Mouse (Mus musculus) ES-E14 (cell line): ENCODE data around the gene Scn4a. TPM values are rescaled to one million over a fixed set of nuclear protein-coding genes. Genes with fewer than 3 reads are reported as not detected.

Experiments used
- DNase-seq: peaks from one replicate; pipeline ENCODE4 v3.0.0-alpha.2; 2013; ENCODE audit warnings: low read depth, low spot score
- H3K27ac ChIP-seq: 2 replicates; pipeline ENCODE4 v1.5.1; 2012; ENCODE audit warnings: low read depth, mild to moderate bottlenecking, low read length, moderate library complexity, mixed read lengths; ENCODE audit not compliant: poor library complexity, insufficient read depth, severe bottlenecking
- H3K36me3 ChIP-seq: 2 replicates; pipeline ENCODE4 v1.6.1; 2012; ENCODE audit warnings: mild to moderate bottlenecking, low read length, moderate library complexity, mixed read lengths; ENCODE audit not compliant: control insufficient read depth, poor library complexity, insufficient read depth, severe bottlenecking
- H3K4me1 ChIP-seq, 2 experiments: fragments of 150-350 bp in 1 of 2; sonication (generic) in 1 of 2; 2 replicates each; pipeline ENCODE4 v1.6.1; 2012; ENCODE audit warnings: low read length in 2 of 2, mild to moderate bottlenecking in 1 of 2, mixed read lengths in 1 of 2; ENCODE audit not compliant: control insufficient read depth in 2 of 2, insufficient read depth in 2 of 2, poor library complexity in 1 of 2
- H3K4me3 ChIP-seq, 2 experiments: fragments of 150-350 bp in 1 of 2; sonication (generic) in 1 of 2; 2 replicates each; pipeline ENCODE4 v1.5.1; 2012; ENCODE audit warnings: low read length in 2 of 2, low read depth in 1 of 2, mild to moderate bottlenecking in 1 of 2, mixed read lengths in 1 of 2; ENCODE audit not compliant: insufficient read depth in 1 of 2, poor library complexity in 1 of 2, severe bottlenecking in 1 of 2
- H3K9ac ChIP-seq: 2 replicates; pipeline ENCODE4 v1.6.1; 2012; ENCODE audit warnings: low read depth, mild to moderate bottlenecking, low read length, mixed read lengths; ENCODE audit not compliant: poor library complexity, insufficient read depth, severe bottlenecking
- H3K9me3 ChIP-seq: fragments of 150-350 bp; sonication (generic); 2 replicates; pipeline ENCODE4 v1.6.1; 2012; ENCODE audit warnings: low read depth, mild to moderate bottlenecking, low read length; ENCODE audit not compliant: control insufficient read depth, insufficient read depth
- CHD2 ChIP-seq: IDR thresholded peaks from 2 replicates; pipeline ENCODE4 v1.6.1; 2014; ENCODE audit warnings: mild to moderate bottlenecking, low read depth, low read length, inconsistent platforms
- HCFC1 ChIP-seq: IDR thresholded peaks from 2 replicates; pipeline ENCODE4 v1.6.1; 2012; ENCODE audit warnings: low read length, inconsistent platforms, borderline replicate concordance; ENCODE audit not compliant: insufficient read depth
- MAFK ChIP-seq: IDR thresholded peaks from 2 replicates; pipeline ENCODE4 v1.6.1; 2014; ENCODE audit warnings: mild to moderate bottlenecking, low read depth, low read length, inconsistent platforms; ENCODE audit not compliant: insufficient read depth
- ZC3H11A ChIP-seq: IDR thresholded peaks from 2 replicates; pipeline ENCODE4 v1.6.1; 2012; ENCODE audit warnings: low read depth, mild to moderate bottlenecking, inconsistent platforms, low read length, borderline replicate concordance
- ZNF384 ChIP-seq: IDR thresholded peaks from 2 replicates; pipeline ENCODE4 v1.6.1; 2012; ENCODE audit warnings: low read depth, low read length, inconsistent platforms
- in situ Hi-C, 2 experiments: fragments of 600-800 bp; cut with MboI; formaldehyde crosslinking; loops; one replicate each; pipeline ENCODE4 v1.15.1; 2025; ENCODE audit warnings: low sequenced_read_pairs in 2 of 2, inconsistent platforms in 1 of 2; ENCODE audit not compliant: unreplicated experiment in 2 of 2
- total RNA-seq: library from RNA; depleted of rRNA; stranded (reverse); fragments of 300-350 nt; gene quantifications from 2 replicates; pipeline ENCODE4 v1.2.3, GENCODE M21; 2012

The Scn4a gene
- total RNA-seq, 1 experiment: 0.13 TPM

DNA sequence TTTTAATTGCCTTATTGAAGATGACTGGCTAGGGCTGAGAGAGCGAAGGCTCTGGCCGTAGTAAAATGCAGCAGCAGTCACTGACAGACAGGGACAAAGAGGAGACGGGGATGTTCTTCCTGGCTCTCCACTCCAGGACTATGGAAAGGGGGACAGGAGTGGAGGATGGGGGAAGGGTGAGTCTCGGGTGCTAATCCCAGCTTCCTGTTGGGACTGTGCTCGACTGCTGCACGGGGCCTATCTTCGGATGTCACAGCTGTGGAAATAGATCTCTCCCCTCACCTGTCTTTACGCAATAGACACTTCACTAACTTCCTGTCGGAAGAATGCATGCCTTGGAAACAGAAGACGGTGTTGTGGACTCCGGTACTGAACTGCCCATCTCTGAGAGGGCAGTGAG is 20.9 kb upstream of the Scn4a start:
- TF ChIP-seq ZNF384 (no peak), HCFC1 (no peak), ZC3H11A (no peak), MAFK (no peak), CHD2 (no peak)
- Histone ChIP-seq H3K4me1 (peaks cover 0 to 5% of the 10 kb centered on the region in 2 experiments; a peak in 1 of 4 replicates), H3K36me3 (no peaks in the 10 kb centered on the region), H3K27ac (no peak overlapping the region; the same call in 1 of the 2 replicates), H3K9me3 (no peaks in the 10 kb centered on the region), H3K9ac (0 out of 2 replicates have a peak overlapping the region, but pooled peaks have one; percentile 37), H3K4me3 (no peak overlapping the region)
- DNase-seq: no peak
- in situ Hi-C loops: no loop called here

DNA sequence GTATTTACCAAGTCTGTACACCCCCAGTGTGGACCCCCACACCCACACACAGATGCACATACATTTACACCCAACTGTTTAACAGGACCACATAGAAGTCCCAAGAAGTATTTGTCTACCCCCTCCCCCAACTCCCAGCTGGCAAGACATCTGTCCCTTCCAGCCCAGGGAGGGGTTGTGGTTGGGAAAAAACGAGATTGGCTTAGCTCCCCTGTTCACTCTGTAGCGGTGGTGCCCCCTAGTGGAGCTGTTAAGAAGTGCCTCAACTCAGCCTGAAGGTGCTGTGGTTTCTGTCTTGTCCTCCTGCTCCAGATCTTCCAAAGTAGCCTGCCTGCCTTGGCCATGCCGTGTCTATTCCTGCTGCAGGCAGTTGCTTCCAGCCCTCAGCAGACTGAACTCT is 13.2 kb upstream of the Scn4a start:
- DNase-seq: peak; percentile 80
- Histone ChIP-seq H3K9me3 (no peaks in the 10 kb centered on the region), H3K4me3 (no peak overlapping the region), H3K36me3 (no peaks in the 10 kb centered on the region), H3K9ac (no peak overlapping the region), H3K4me1 (peaks cover 0 to 9% of the 10 kb centered on the region in 2 experiments; a peak in 1 of 4 replicates), H3K27ac (no peak overlapping the region)
- TF ChIP-seq HCFC1: no peak
- 0 out of 2 replicates have a peak, but pooled peaks have one; percentile 41 for TF ChIP-seq ZNF384
- TF ChIP-seq ZC3H11A: peak; percentile 50; the same call in 1 of the 2 replicates
- peak; percentile 45; the same call in 1 of the 2 replicates for TF ChIP-seq CHD2
- in situ Hi-C loops: no loop called here

DNA sequence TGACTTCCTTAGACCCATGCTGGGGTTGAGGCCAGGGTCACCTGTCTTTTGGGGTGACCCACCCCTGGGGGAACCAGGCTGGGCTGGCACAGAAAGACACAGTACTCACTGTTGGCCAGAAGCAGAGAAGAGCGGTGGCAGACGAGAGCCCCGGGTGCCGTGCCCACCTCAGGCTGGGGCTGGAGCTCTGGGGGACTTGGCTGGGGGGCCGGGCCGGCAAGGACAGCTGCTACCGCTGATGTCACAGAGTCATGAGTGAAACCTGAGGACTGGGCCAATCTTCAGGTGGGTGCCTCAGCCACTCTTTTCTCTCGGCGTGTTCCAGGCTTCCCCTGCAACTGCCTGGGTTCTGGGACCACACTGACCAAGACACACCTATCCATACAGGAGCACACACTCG is 12.3 kb upstream of the Scn4a start, which contains the start of gene Prr29:
TSS of gene Prr29 (plus strand) at position 107 of the 400 bp plus-strand sequence.
- peaks cover 0 to 9% of the 10 kb centered on the region in 2 experiments; a peak in 1 of 4 replicates for H3K4me1 ChIP-seq
- H3K36me3 ChIP-seq: no peaks in the 10 kb centered on the region
- H3K9ac ChIP-seq: no peak within 1 kb of the TSS
- no peak for DNase-seq
- in situ Hi-C loops: no loop called here
- peak within 1 kb of the TSS; percentile 19 to 30; a peak in 2 of 4 replicates for H3K4me3 ChIP-seq
- no peak within 1 kb of the TSS for H3K27ac ChIP-seq
- TF ChIP-seq ZC3H11A (no peak), CHD2 (no peak), MAFK (no peak), HCFC1 (no peak), ZNF384 (no peak)
- H3K9me3 ChIP-seq: no peaks in the 10 kb centered on the region

DNA sequence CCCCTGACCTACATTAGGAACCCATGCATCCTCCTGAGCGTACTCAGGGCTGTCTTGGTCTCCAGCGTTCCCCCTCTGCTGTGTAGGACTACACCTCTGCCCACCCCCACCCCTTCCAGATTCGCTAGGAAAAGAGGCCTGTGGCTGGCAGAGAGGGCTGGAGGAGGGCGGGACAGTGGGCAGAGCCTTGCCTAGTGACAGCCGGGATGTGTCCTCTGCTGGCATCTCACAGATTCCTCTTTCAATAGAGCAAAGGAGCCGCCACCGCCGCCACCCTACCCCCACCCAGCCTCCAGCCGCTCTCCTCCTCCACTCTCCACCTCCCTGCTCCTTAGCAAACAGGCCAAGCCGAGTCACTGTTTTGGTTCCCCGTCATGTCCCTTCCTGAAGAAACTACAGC is 11.6 kb upstream of the Scn4a start:
- DNase-seq: no peak
- Histone ChIP-seq H3K36me3 (no peaks in the 10 kb centered on the region), H3K4me3 (peak overlapping the region in 1 of 2 experiments; percentile 30; a peak in 1 of 4 replicates), H3K4me1 (peaks cover 0 to 9% of the 10 kb centered on the region in 2 experiments; a peak in 1 of 4 replicates), H3K27ac (no peak overlapping the region), H3K9me3 (no peaks in the 10 kb centered on the region), H3K9ac (no peak overlapping the region)
- no peak for TF ChIP-seq CHD2
- no peak for TF ChIP-seq ZC3H11A
- TF ChIP-seq MAFK: no peak
- TF ChIP-seq ZNF384: no peak
- TF ChIP-seq HCFC1: no peak
- in situ Hi-C loops: no loop called here
